Mouse (Mus musculus): ENCODE results near the gene Znhit3.

Gene Znhit3

GRCm38 (mm10) chr11:84919951-84920350, 3.8 kb upstream of the Znhit3 start:
- DNase-seq (ENCODE audit: low spot score in 2 of 2): no peak

- DNase-seq (ENCODE audit: low spot score in 2 of 2): peak; percentile 4 to 15
Observed at GRCm38 (mm10) chr11:84919276-84919675, 3.1 kb upstream of the Znhit3 start.

GRCm38 (mm10) chr11:84918425-84918824, 2.3 kb upstream of the Znhit3 start:
- DNase-seq (ENCODE audit: low spot score in 2 of 2): peak; percentile 65 to 86

- no peak for DNase-seq (ENCODE audit: low spot score in 2 of 2)
Observed at GRCm38 (mm10) chr11:84916703-84917300, 636 bp upstream of the Znhit3 start.

GRCm38 (mm10) chr11:84914673-84915072, 1.5 kb downstream of the Znhit3 start:
- no peak for DNase-seq (ENCODE audit: low spot score in 2 of 2)

- DNase-seq (ENCODE audit: low spot score in 2 of 2): peak in 1 of 2 experiments; percentile 15
Observed at GRCm38 (mm10) chr11:84910411-84910810, 5.8 kb downstream of the Znhit3 start.

- no peak for DNase-seq (ENCODE audit: low spot score in 2 of 2)
Observed at GRCm38 (mm10) chr11:84908480-84908879, 7.7 kb downstream of the Znhit3 start.

GRCm38 (mm10) chr11:84907081-84907480, 9.1 kb downstream of the Znhit3 start:
- DNase-seq (ENCODE audit: low spot score in 2 of 2): no peak

- DNase-seq (ENCODE audit: low spot score in 2 of 2): no peak
Observed at GRCm38 (mm10) chr11:84904597-84905144, 11.5 kb downstream of the Znhit3 start.

- no peak for DNase-seq (ENCODE audit: low spot score in 2 of 2)
Observed at GRCm38 (mm10) chr11:84893113-84893512, 23.1 kb downstream of the Znhit3 start.

GRCm38 (mm10) chr11:84891705-84892104, 24.5 kb downstream of the Znhit3 start:
- no peak for DNase-seq (ENCODE audit: low spot score in 2 of 2)

- DNase-seq (ENCODE audit: low spot score in 2 of 2): no peak
Observed at GRCm38 (mm10) chr11:84889492-84889891, 26.7 kb downstream of the Znhit3 start.

GRCm38 (mm10) chr11:84888025-84888424, 28.1 kb downstream of the Znhit3 start:
- DNase-seq (ENCODE audit: low spot score in 2 of 2): no peak

GRCm38 (mm10) chr11:84886767-84887511, 29.2 kb downstream of the Znhit3 start:
- no peak for DNase-seq (ENCODE audit: low spot score in 2 of 2)

- DNase-seq (ENCODE audit: low spot score in 2 of 2): no peak
Observed at GRCm38 (mm10) chr11:84886236-84886635, 29.9 kb downstream of the Znhit3 start.

- DNase-seq (ENCODE audit: low spot score in 2 of 2): no peak
Observed at GRCm38 (mm10) chr11:84885238-84885637, 30.9 kb downstream of the Znhit3 start.

GRCm38 (mm10) chr11:84882346-84882745, 33.8 kb downstream of the Znhit3 start:
- no peak for DNase-seq (ENCODE audit: low spot score in 2 of 2)

- peak in 1 of 2 experiments; percentile 17 for DNase-seq (ENCODE audit: low spot score in 2 of 2)
Observed at GRCm38 (mm10) chr11:84880971-84881370, 35.2 kb downstream of the Znhit3 start.

- DNase-seq (ENCODE audit: low spot score in 2 of 2): peak; percentile 35 to 48
Observed at GRCm38 (mm10) chr11:84880465-84880961, 35.7 kb downstream of the Znhit3 start.

- peak; percentile 79 to 83 for DNase-seq (ENCODE audit: low spot score in 2 of 2)
Observed at GRCm38 (mm10) chr11:84879772-84880464, 36.2 kb downstream of the Znhit3 start, which contains the start of the genes Myo19 and Pigw. TSS of gene Myo19 (plus strand) at chr11:84880148. TSS of gene Pigw (minus strand) at chr11:84880285.

- no peak for DNase-seq (ENCODE audit: low spot score in 2 of 2)
Observed at GRCm38 (mm10) chr11:84879007-84879771, 37.0 kb downstream of the Znhit3 start.

Data from urinary bladder, postnatal 36 days (tissue).